Mouse (Mus musculus) megakaryocyte, adult 5-6 weeks (primary cell): ENCODE results near the gene Zfp646. TPM values are rescaled to one million over a fixed set of nuclear protein-coding genes. Genes with fewer than 3 reads are reported as not detected.
A peak's percentile ranks its signal among the peaks of the same experiment; 100 is the strongest.
"Not testable (repeated sequence)": the region's sequence is repeated elsewhere in the genome, so short reads cannot be mapped to it uniquely, and the experiment has no call there.

Experiments used
- ATAC-seq: 2 replicates; pipeline ENCODE4 v1.8.0; 2016; ENCODE audit warnings: mild to moderate bottlenecking, inconsistent platforms; ENCODE audit not compliant: poor library complexity, severe bottlenecking
- total RNA-seq, 2 experiments: library from RNA; stranded (forward) in 1 of 2; stranded (reverse) in 1 of 2; fragments of 153-499, 151-499 nt in 1 of 2; fragments of 221-1000, 200-1000 nt in 1 of 2; gene quantifications; 2 replicates each; pipeline versions ENCODE4 v1.2.3 to v1.2.4; 2015 to 2017

The Zfp646 gene
- total RNA-seq, 2 experiments from 2014 or later: 16.4 to 32.2 TPM

GRCm38 (mm10) chr7:127879301-127879700, 3.3 kb downstream of the Zfp646 start:
- no peak for ATAC-seq

GRCm38 (mm10) chr7:127880431-127880830, 4.4 kb downstream of the Zfp646 start:
- ATAC-seq: no peak

- no peak for ATAC-seq
These were observed 9.9 kb downstream of the Zfp646 start for GRCm38 (mm10) chr7:127885951-127886350.

- no peak for ATAC-seq
These were observed 10.5 kb downstream of the Zfp646 start for GRCm38 (mm10) chr7:127886551-127886950.

- no peak for ATAC-seq
These were observed 11.2 kb downstream of the Zfp646 start for GRCm38 (mm10) chr7:127887191-127887590.

GRCm38 (mm10) chr7:127887781-127888180, 11.8 kb downstream of the Zfp646 start:
- no peak for ATAC-seq

GRCm38 (mm10) chr7:127888821-127889220, 12.8 kb downstream of the Zfp646 start:
- ATAC-seq: peak; percentile 35; the same call in 1 of the 2 replicates

- ATAC-seq: no peak
These were observed 14.8 kb downstream of the Zfp646 start, which contains the start of gene Prss53 for GRCm38 (mm10) chr7:127890798-127891197. Gene Prss53 (minus strand): TSS chr7:127890970.

- ATAC-seq: no peak
These were observed 18.5 kb downstream of the Zfp646 start for GRCm38 (mm10) chr7:127894480-127894879.

- peak; percentile 95 for ATAC-seq
These were observed 19.4 kb downstream of the Zfp646 start, which contains the start of the genes Gm21974 and Vkorc1 for GRCm38 (mm10) chr7:127895442-127895841. Gene Gm21974 (minus strand): TSS chr7:127895454. Gene Vkorc1 (minus strand): TSS chr7:127895617.

GRCm38 (mm10) chr7:127895891-127896290, 19.9 kb downstream of the Zfp646 start:
- ATAC-seq: not testable (repeated sequence)

GRCm38 (mm10) chr7:127896384-127896783, 20.4 kb downstream of the Zfp646 start:
- ATAC-seq: peak; percentile 45; the same call in 1 of the 2 replicates

- ATAC-seq: no peak
These were observed 21.5 kb downstream of the Zfp646 start for GRCm38 (mm10) chr7:127897542-127897941.

- no peak for ATAC-seq
These were observed 22.3 kb downstream of the Zfp646 start for GRCm38 (mm10) chr7:127898179-127898956.

- ATAC-seq: no peak
These were observed 24.0 kb downstream of the Zfp646 start for GRCm38 (mm10) chr7:127899997-127900396.

GRCm38 (mm10) chr7:127901772-127902171, 25.8 kb downstream of the Zfp646 start:
- ATAC-seq: no peak

GRCm38 (mm10) chr7:127903971-127904796, 28.2 kb downstream of the Zfp646 start, which contains the start of gene Bckdk:
Gene Bckdk (plus strand): TSS chr7:127904082.
- peak; percentile 86 for ATAC-seq

- ATAC-seq: no peak
These were observed 31.9 kb downstream of the Zfp646 start for GRCm38 (mm10) chr7:127907939-127908338.

GRCm38 (mm10) chr7:127908656-127909055, 32.6 kb downstream of the Zfp646 start:
- no peak for ATAC-seq

- ATAC-seq: peak; percentile 100
These were observed 36.3 kb downstream of the Zfp646 start, which contains the start of gene Kat8 for GRCm38 (mm10) chr7:127912190-127912871. Gene Kat8 (plus strand): TSS chr7:127912516.

GRCm38 (mm10) chr7:127912938-127913337, 36.9 kb downstream of the Zfp646 start:
- no peak for ATAC-seq
